Mouse (Mus musculus) heart, embryonic 12.5 days (tissue): ENCODE measurements around the gene Mcoln2. TPM values are rescaled to one million over a fixed set of nuclear protein-coding genes. Genes with fewer than 3 reads are reported as not detected.

Source experiments
- ATAC-seq: fragments of 200-750 bp; cut with Nextera tagmentation; 2 replicates; pipeline ENCODE4 v1.8.0; 2017; ENCODE audit warnings: moderate TSS enrichment, moderate library complexity; ENCODE audit not compliant: insufficient number of reproducible peaks, low FRiP score
- H3K27ac ChIP-seq: fragments of 300-500 bp; sonication (generic); 2 replicates; pipeline ENCODE4 v1.5.1; 2016; ENCODE audit warnings: mild to moderate bottlenecking, moderate library complexity; ENCODE audit not compliant: poor library complexity, severe bottlenecking
- H3K27me3 ChIP-seq: fragments of 300-500 bp; sonication (generic); replicated peaks from 2 replicates; pipeline ENCODE4 v1.6.1; 2016; ENCODE audit warnings: mild to moderate bottlenecking, moderate library complexity
- H3K36me3 ChIP-seq: fragments of 300-500 bp; sonication (generic); 2 replicates; pipeline ENCODE4 v1.6.1; 2016; ENCODE audit warnings: mild to moderate bottlenecking, moderate library complexity
- H3K4me1 ChIP-seq: fragments of 300-500 bp; sonication (generic); replicated peaks from 2 replicates; pipeline ENCODE4 v1.6.1; 2016; ENCODE audit warnings: mild to moderate bottlenecking
- H3K4me2 ChIP-seq: fragments of 300-500 bp; sonication (generic); 2 replicates; pipeline ENCODE4 v1.6.1; 2016; ENCODE audit warnings: mild to moderate bottlenecking, moderate library complexity
- H3K4me3 ChIP-seq: fragments of 300-500 bp; sonication (generic); 2 replicates; pipeline ENCODE4 v1.5.1; 2016; ENCODE audit warnings: mild to moderate bottlenecking
- H3K9ac ChIP-seq: fragments of 300-500 bp; sonication (generic); 2 replicates; pipeline ENCODE4 v1.6.1; 2016; ENCODE audit warnings: mild to moderate bottlenecking, moderate library complexity
- H3K9me3 ChIP-seq: fragments of 300-500 bp; sonication (generic); replicated peaks from 2 replicates; pipeline ENCODE4 v1.6.1; 2016; ENCODE audit warnings: mild to moderate bottlenecking, moderate library complexity
- WGBS: fragments of 180-500 bp; shearing (Covaris S2); methylation state at CpG from one replicate; pipeline ENCODE4 v1.1.7; 2016; 5-methylcytosine and 5-hydroxymethylcytosine counted together
- polyA plus RNA-seq: library from polyadenylated mRNA; unstranded; fragments of >200 nt; fragmentation: Nextera tagmentation; extraction: Ambion mirVana; gene quantifications from 2 replicates; pipeline ENCODE4 v1.2.1, GENCODE M21; 2016

Mcoln2 gene
- polyA plus RNA-seq, 1 experiment from 2014 or later, result 0.57 TPM

GRCm38 (mm10) chr3:146146131-146146530 is 3.5 kb upstream of the Mcoln2 start:
- H3K4me2 ChIP-seq, result no peak overlapping the region
- no peaks in the 10 kb centered on the region; the same call in 1 of the 2 replicates for H3K9me3 ChIP-seq
- H3K27me3 ChIP-seq, result peaks cover 11% of the 10 kb centered on the region; the same call in 1 of the 2 replicates
- no peaks in the 10 kb centered on the region for H3K36me3 ChIP-seq
- ATAC-seq, result no peak
- no peak overlapping the region for H3K4me3 ChIP-seq
- no peak overlapping the region for H3K9ac ChIP-seq
- WGBS, result 44% methylated on average over 5 of the region's 5 CpGs
- H3K27ac ChIP-seq, result no peak overlapping the region
- H3K4me1 ChIP-seq, result peaks cover 5% of the 10 kb centered on the region; the same call in 1 of the 2 replicates

- WGBS, result under 1% methylated on average over 25 of the region's 26 CpGs
These were observed 396 bp downstream of the Mcoln2 start for GRCm38 (mm10) chr3:146150058-146150400.

GRCm38 (mm10) chr3:146150560-146150959 is 927 bp downstream of the Mcoln2 start:
- H3K27ac ChIP-seq, result no peak overlapping the region
- H3K9me3 ChIP-seq, result no peaks in the 10 kb centered on the region; the same call in 1 of the 2 replicates
- H3K27me3 ChIP-seq, result peaks cover 28% of the 10 kb centered on the region
- no peaks in the 10 kb centered on the region for H3K36me3 ChIP-seq
- ATAC-seq, result no peak
- peak overlapping the region; percentile 65 for H3K9ac ChIP-seq
- peaks cover 11% of the 10 kb centered on the region for H3K4me1 ChIP-seq
- peak overlapping the region; percentile 94 for H3K4me2 ChIP-seq
- peak overlapping the region; percentile 47 for H3K4me3 ChIP-seq
- 32% methylated on average over 11 of the region's 11 CpGs for WGBS

More at GRCm38 (mm10) chr3:146150058-146150400, 396 bp downstream of the Mcoln2 start:
- Histone ChIP-seq H3K4me1 (peaks cover 11% of the 10 kb centered on the region), H3K27ac (no peak overlapping the region), H3K9me3 (no peaks in the 10 kb centered on the region; the same call in 1 of the 2 replicates), H3K4me3 (peak overlapping the region; percentile 47), H3K36me3 (no peaks in the 10 kb centered on the region), H3K9ac (peak overlapping the region; percentile 65), H3K4me2 (peak overlapping the region; percentile 94), H3K27me3 (peaks cover 28% of the 10 kb centered on the region)
- peak; percentile 51 for ATAC-seq

GRCm38 (mm10) chr3:146151328-146151727 is 1.7 kb downstream of the Mcoln2 start:
- Histone ChIP-seq H3K4me3 (no peak overlapping the region), H3K27me3 (peaks cover 28% of the 10 kb centered on the region), H3K27ac (no peak overlapping the region), H3K4me1 (peaks cover 11% of the 10 kb centered on the region), H3K36me3 (no peaks in the 10 kb centered on the region), H3K9me3 (no peaks in the 10 kb centered on the region), H3K9ac (no peak overlapping the region), H3K4me2 (no peak overlapping the region)
- WGBS, result 91% methylated on average over 10 of the region's 10 CpGs
- ATAC-seq, result no peak

- 88% methylated on average over 8 of the region's 8 CpGs for WGBS
- no peaks in the 10 kb centered on the region for H3K36me3 ChIP-seq
- no peak overlapping the region for H3K4me3 ChIP-seq
- peaks cover 28% of the 10 kb centered on the region for H3K27me3 ChIP-seq
- no peak overlapping the region for H3K9ac ChIP-seq
- H3K4me2 ChIP-seq, result no peak overlapping the region
- H3K4me1 ChIP-seq, result peaks cover 11% of the 10 kb centered on the region
- H3K27ac ChIP-seq, result no peak overlapping the region
- no peaks in the 10 kb centered on the region for H3K9me3 ChIP-seq
- no peak for ATAC-seq
These were observed 2.1 kb downstream of the Mcoln2 start for GRCm38 (mm10) chr3:146151755-146152154.

GRCm38 (mm10) chr3:146152348-146152747 is 2.7 kb downstream of the Mcoln2 start:
- WGBS, result 84% methylated on average over 8 of the region's 8 CpGs
- H3K4me2 ChIP-seq, result no peak overlapping the region
- H3K4me1 ChIP-seq, result peaks cover 11% of the 10 kb centered on the region
- no peak for ATAC-seq
- no peaks in the 10 kb centered on the region for H3K9me3 ChIP-seq
- no peak overlapping the region for H3K4me3 ChIP-seq
- no peaks in the 10 kb centered on the region for H3K36me3 ChIP-seq
- peaks cover 28% of the 10 kb centered on the region for H3K27me3 ChIP-seq
- H3K27ac ChIP-seq, result no peak overlapping the region
- no peak overlapping the region for H3K9ac ChIP-seq

GRCm38 (mm10) chr3:146152913-146153312 is 3.3 kb downstream of the Mcoln2 start:
- Histone ChIP-seq H3K27me3 (peaks cover 28% of the 10 kb centered on the region), H3K36me3 (no peaks in the 10 kb centered on the region), H3K4me2 (no peak overlapping the region), H3K9ac (no peak overlapping the region), H3K27ac (no peak overlapping the region), H3K4me1 (peaks cover 11% of the 10 kb centered on the region), H3K4me3 (no peak overlapping the region), H3K9me3 (no peaks in the 10 kb centered on the region)
- 83% methylated on average over 2 of the region's 2 CpGs for WGBS
- no peak for ATAC-seq

GRCm38 (mm10) chr3:146153862-146154611 is 4.4 kb downstream of the Mcoln2 start:
- Histone ChIP-seq H3K27me3 (peaks cover 27% of the 10 kb centered on the region), H3K4me3 (no peak overlapping the region), H3K9ac (no peak overlapping the region), H3K27ac (no peak overlapping the region), H3K36me3 (no peaks in the 10 kb centered on the region), H3K4me2 (peak overlapping the region; percentile 38), H3K4me1 (peaks cover 11% of the 10 kb centered on the region), H3K9me3 (no peaks in the 10 kb centered on the region)
- no peak for ATAC-seq
- 32% methylated on average over 12 of the region's 12 CpGs for WGBS

- WGBS, result 57% methylated on average over 13 of the region's 13 CpGs
- Histone ChIP-seq H3K4me2 (no peak overlapping the region), H3K9me3 (no peaks in the 10 kb centered on the region), H3K36me3 (no peaks in the 10 kb centered on the region), H3K27me3 (peaks cover 19% of the 10 kb centered on the region), H3K4me3 (no peak overlapping the region), H3K9ac (no peak overlapping the region), H3K27ac (no peak overlapping the region), H3K4me1 (peaks cover 6% of the 10 kb centered on the region)
- ATAC-seq, result no peak
These were observed 6.3 kb downstream of the Mcoln2 start for GRCm38 (mm10) chr3:146155628-146156576.

GRCm38 (mm10) chr3:146156811-146157210 is 7.2 kb downstream of the Mcoln2 start:
- no peaks in the 10 kb centered on the region for H3K9me3 ChIP-seq
- peaks cover 6% of the 10 kb centered on the region for H3K4me1 ChIP-seq
- ATAC-seq, result no peak
- WGBS, result 64% methylated on average over 2 of the region's 2 CpGs
- H3K27ac ChIP-seq, result no peak overlapping the region
- H3K27me3 ChIP-seq, result peaks cover 10% of the 10 kb centered on the region
- H3K4me3 ChIP-seq, result no peak overlapping the region
- H3K36me3 ChIP-seq, result no peaks in the 10 kb centered on the region
- H3K4me2 ChIP-seq, result no peak overlapping the region
- no peak overlapping the region for H3K9ac ChIP-seq

GRCm38 (mm10) chr3:146158039-146158438 is 8.4 kb downstream of the Mcoln2 start:
- ATAC-seq, result no peak
- H3K4me1 ChIP-seq, result peaks cover 6% of the 10 kb centered on the region
- no peak overlapping the region for H3K4me2 ChIP-seq
- H3K9ac ChIP-seq, result no peak overlapping the region
- no peak overlapping the region for H3K4me3 ChIP-seq
- no peaks in the 10 kb centered on the region for H3K36me3 ChIP-seq
- H3K9me3 ChIP-seq, result no peaks in the 10 kb centered on the region
- 0 out of 2 replicates have a peak, but pooled peaks cover 1% of the 10 kb centered on the region for H3K27me3 ChIP-seq
- WGBS, result 77% methylated on average over 4 of the region's 4 CpGs
- H3K27ac ChIP-seq, result no peak overlapping the region
